Mouse (Mus musculus): ENCODE measurements at regions not wholly inside any gene's neighbourhood (a gene's known extent, or its start where the extent isn't known, plus 50 kb on each side); places are given as distances from the start of the nearest gene placed in this dataset.

GRCm38 (mm10) chr14:119966666-119967065, 75.6 kb downstream of the Oxgr1 start:
- DNase-seq (ENCODE audit: low spot score in 2 of 2): no peak

DNA sequence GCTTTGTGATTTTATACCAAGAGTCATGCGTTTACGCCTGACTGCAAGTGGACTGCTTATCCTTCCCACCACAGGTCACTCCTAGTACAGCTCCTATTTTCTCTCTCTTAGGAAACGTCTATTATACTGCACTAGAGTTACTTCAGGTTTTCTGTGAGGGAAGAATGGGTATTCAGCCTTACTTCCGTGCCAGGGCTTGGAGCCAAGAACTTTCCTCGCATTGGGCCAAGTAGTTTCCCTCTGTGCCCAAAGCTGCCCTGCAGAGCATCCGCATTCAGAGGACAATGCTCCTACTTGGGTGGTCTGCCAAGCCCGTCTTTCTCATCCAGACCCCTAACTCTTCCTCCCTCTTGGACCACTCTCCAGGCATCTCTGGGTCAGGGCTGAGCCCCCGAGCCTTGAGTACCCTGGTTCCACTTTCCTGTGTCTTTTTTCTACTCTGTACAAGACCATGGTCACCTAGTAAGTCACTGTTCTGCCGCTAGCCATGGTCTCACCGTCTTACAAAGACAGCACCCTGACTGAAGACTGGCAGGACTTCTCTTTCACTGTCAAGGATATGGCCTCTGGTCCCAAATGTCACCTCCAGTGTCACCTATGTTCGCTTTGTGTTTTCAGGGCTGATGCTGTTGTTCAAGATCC, 76.3 kb downstream of the Oxgr1 start:
- peak; percentile 46 to 55 for DNase-seq (ENCODE audit: low spot score in 2 of 2)

- DNase-seq (ENCODE audit: low spot score in 2 of 2): no peak
These were observed 78.5 kb downstream of the Oxgr1 start for GRCm38 (mm10) chr14:119963741-119964140.

GRCm38 (mm10) chr14:119953861-119954260, 88.4 kb downstream of the Oxgr1 start:
- DNase-seq (ENCODE audit: low spot score in 2 of 2): peak in 1 of 2 experiments; percentile 7

DNA sequence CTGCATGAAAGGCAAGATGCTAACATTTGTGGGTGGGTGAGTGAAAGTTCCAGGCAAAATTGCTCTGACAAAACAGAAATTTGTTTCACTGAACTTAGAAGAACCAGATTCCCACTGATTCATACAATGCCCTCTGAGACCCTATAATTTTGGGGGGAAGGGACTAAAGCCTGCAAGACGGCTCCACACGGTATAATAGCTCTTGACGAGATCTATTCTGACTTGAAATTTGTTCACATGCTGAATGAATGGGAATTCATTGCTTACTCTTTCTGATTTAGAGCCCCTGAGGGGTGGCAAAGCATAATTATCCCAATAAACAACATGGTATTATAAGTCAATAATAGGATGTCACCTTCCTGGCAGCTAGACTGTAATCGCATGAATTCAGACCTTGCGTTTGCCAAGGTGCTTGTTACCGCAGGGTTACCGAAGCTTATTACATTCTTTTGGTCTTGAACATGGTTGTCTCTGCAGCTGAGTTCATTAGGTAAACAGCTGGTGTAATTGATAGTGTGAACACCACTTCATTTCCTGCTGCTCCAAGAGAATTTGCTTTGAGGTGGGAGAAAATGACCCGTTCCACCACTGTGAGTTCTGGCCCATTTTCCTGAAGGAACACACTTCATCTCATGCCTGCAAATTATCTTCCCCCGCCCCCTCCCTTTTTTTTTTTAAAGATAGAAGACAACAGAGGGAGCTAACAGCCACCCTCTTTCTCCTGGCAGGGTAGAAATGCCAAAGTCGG, 89.2 kb downstream of the Oxgr1 start:
- DNase-seq (ENCODE audit: low spot score in 2 of 2): no peak

Data from layer of hippocampus, postnatal 14 days (tissue).